Mouse (Mus musculus): Measurements from ENCODE around the gene Gm44805. TPM values are rescaled to one million over a fixed set of nuclear protein-coding genes. Genes with fewer than 3 reads are reported as not detected.

Gm44805 gene
- total and polyA plus RNA-seq, 3 experiments, result not detected

DNA sequence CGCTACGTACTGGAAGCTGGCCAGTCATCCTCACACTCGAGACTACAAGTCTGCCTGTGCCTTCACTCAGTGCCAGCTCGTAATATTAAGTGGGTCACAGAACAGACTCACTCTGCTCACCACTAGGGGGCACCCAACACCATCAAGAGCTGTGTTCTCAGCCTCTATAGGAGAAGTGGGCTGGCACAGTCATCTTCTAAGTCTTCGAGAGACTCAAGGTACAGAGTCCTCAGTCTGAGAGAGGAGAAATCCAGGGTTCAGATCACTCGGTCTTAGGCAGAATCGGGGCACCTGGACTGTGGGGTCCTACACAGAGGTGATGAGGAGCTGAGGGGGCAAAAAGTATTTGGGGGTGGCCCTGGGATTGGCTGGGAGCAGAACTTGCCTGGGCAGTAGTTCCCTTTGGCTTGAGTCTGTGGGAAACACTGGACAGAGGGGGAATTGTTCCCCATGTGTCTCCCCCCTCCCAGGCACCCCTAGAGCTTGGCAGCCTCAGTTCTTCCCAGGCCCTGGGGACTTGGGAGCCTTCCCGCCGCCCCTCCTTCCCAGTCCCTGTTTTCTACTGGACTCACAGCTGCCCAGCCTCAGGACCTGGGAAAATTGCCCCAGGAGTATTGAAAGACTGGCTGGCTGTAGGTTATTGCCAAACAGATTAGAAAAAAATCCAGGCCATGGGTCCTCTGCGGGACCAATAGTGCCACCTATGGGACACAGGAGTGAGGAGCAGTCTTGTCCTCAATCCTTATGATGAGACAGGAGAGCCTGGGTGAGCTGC, 12.1 kb downstream of the Gm44805 start:
- H3K9ac ChIP-seq (ENCODE audit: insufficient read depth, low read depth), result peak overlapping the region; percentile 55
- H3K4me3 ChIP-seq (replicated peaks in 1 of 3; ENCODE audit: low read depth in 2 of 3, low read length in 2 of 3, poor library complexity in 1 of 3), result peak overlapping the region in 2 of 3 experiments; percentile 2 to 19
- TF ChIP-seq MEF2A (IDR thresholded peaks at IDR 0.05; ENCODE audit: borderline replicate concordance, low read depth, low read length) (no peak), RCOR1 (conservative IDR thresholded peaks at IDR 0.05; ENCODE audit: low read depth, low read length) (no peak), ETS1 (conservative IDR thresholded peaks at IDR 0.05; ENCODE audit: low read depth, low read length) (no peak), ZNF384 (IDR thresholded peaks at IDR 0.05; ENCODE audit: low read depth, low read length) (peak; percentile 93), UBTF (IDR thresholded peaks at IDR 0.05; ENCODE audit: low read depth, low read length) (no peak), TBP (conservative IDR thresholded peaks at IDR 0.05; ENCODE audit: low read depth, low read length) (no peak), IRF4 (IDR thresholded peaks at IDR 0.05; ENCODE audit: low read depth, low read length) (peak; percentile 33; the same call in 1 of the 2 replicates), CTCF (conservative IDR thresholded peaks at IDR 0.05 in 1 of 2, IDR thresholded peaks at IDR 0.05 in 1 of 2; ENCODE audit: low read depth in 2 of 2, low read length in 2 of 2) (peak; percentile 82 to 96), SIN3A (IDR thresholded peaks at IDR 0.05; ENCODE audit: low read length) (no peak), ELF1 (IDR thresholded peaks at IDR 0.05; ENCODE audit: low read depth, low read length) (no peak), MAFK (IDR thresholded peaks at IDR 0.05; ENCODE audit: insufficient replicate concordance, low read length) (no peak), NELFE (IDR thresholded peaks at IDR 0.05; ENCODE audit: low read depth, low read length) (no peak; the same call in 1 of the 2 replicates), SMC3 (IDR thresholded peaks at IDR 0.05; ENCODE audit: low read depth, low read length) (peak; percentile 81), KAT2A (IDR thresholded peaks at IDR 0.05; ENCODE audit: insufficient replicate concordance, low read length) (no peak), JUND (conservative IDR thresholded peaks at IDR 0.05; ENCODE audit: low read depth, low read length) (no peak), RAD21 (IDR thresholded peaks at IDR 0.05; ENCODE audit: low read depth, low read length) (peak; percentile 88), MYC (IDR thresholded peaks at IDR 0.05; ENCODE audit: low read depth, low read length) (no peak; the same call in 1 of the 2 replicates), POLR2A (IDR thresholded peaks at IDR 0.05; ENCODE audit: low read depth, low read length) (peak; percentile 40; the same call in 1 of the 2 replicates), PAX5 (IDR thresholded peaks at IDR 0.05; ENCODE audit: low read length) (no peak), ZKSCAN1 (IDR thresholded peaks at IDR 0.05; ENCODE audit: borderline replicate concordance, low read depth, low read length) (no peak), NRF1 (IDR thresholded peaks at IDR 0.05; ENCODE audit: low read depth, low read length) (no peak), USF2 (conservative IDR thresholded peaks at IDR 0.05; ENCODE audit: low read depth, low read length) (no peak), MAX (IDR thresholded peaks at IDR 0.05; ENCODE audit: low read length) (0 out of 2 replicates have a peak, but pooled peaks have one; percentile 8)
- no peaks in the 10 kb centered on the region for H3K9me3 ChIP-seq (replicated peaks; ENCODE audit: low read length)
- H3K27me3 ChIP-seq (replicated peaks), result peaks cover 2% of the 10 kb centered on the region
- H3K79me2 ChIP-seq (replicated peaks; ENCODE audit: control insufficient read depth, extremely low read depth, insufficient read depth, poor library complexity, severe bottlenecking), result peaks cover 5% of the 10 kb centered on the region
- H3K4me1 ChIP-seq (ENCODE audit: control insufficient read depth in 1 of 2, insufficient read depth in 2 of 2), result peaks cover 7 to 29% of the 10 kb centered on the region in 2 experiments; a peak in 3 of 4 replicates
- in situ Hi-C loops (cut with MboI; ENCODE audit: low pct_ligation_motif_present, low pct_unique_long_range_greater_than_20kb, low sequenced_read_pairs), result loop anchor here (5.0 kb wide), 2 partner anchors 43 to 203 kb away; no protein-coding TSS in a partner anchor
- peak overlapping the region; percentile 79 for H3K4me2 ChIP-seq (ENCODE audit: insufficient read depth, low read depth, poor library complexity, severe bottlenecking)
- DNase-seq (ENCODE audit: extremely low read depth), result peak; percentile 97
- H3K36me3 ChIP-seq (replicated peaks in 1 of 2; ENCODE audit: control insufficient read depth in 1 of 2, insufficient read depth in 1 of 2, low read length in 1 of 2), result no peaks in the 10 kb centered on the region
- H3K27ac ChIP-seq (ENCODE audit: insufficient read depth, low read depth), result peak overlapping the region; percentile 30; the same call in 1 of the 2 replicates
- dilution Hi-C loops (cut with MboI; ENCODE audit: extremely low pct_ligation_motif_present, extremely low pct_unique_long_range_greater_than_20kb, low sequenced_read_pairs), result no loop called here
